Mouse (Mus musculus): Measurements from ENCODE around the gene Bicra. TPM values are rescaled to one million over a fixed set of nuclear protein-coding genes. Genes with fewer than 3 reads are reported as not detected.

The Bicra gene
- 11.9 and 12.9 TPM in 2 replicates for total RNA-seq (2017)

GRCm38 (mm10) chr7:16047338-16048146, at the start of gene Bicra:
Gene Bicra, minus strand, starts transcription at chr7:16047921.
- peak; percentile 24 for ATAC-seq (ENCODE audit: extremely low read depth, insufficient number of reproducible peaks, low FRiP score, poor library complexity, severe bottlenecking)

- ATAC-seq (ENCODE audit: extremely low read depth, insufficient number of reproducible peaks, low FRiP score, poor library complexity, severe bottlenecking), result no peak
Measured at GRCm38 (mm10) chr7:16094592-16094991, 46.9 kb upstream of the Bicra start.

GRCm38 (mm10) chr7:16087587-16087986, 39.9 kb upstream of the Bicra start:
- no peak for ATAC-seq (ENCODE audit: extremely low read depth, insufficient number of reproducible peaks, low FRiP score, poor library complexity, severe bottlenecking)

- no peak for ATAC-seq (ENCODE audit: extremely low read depth, insufficient number of reproducible peaks, low FRiP score, poor library complexity, severe bottlenecking)
Measured at GRCm38 (mm10) chr7:16083361-16083760, 35.6 kb upstream of the Bicra start.

GRCm38 (mm10) chr7:16080581-16080980, 32.9 kb upstream of the Bicra start:
- no peak for ATAC-seq (ENCODE audit: extremely low read depth, insufficient number of reproducible peaks, low FRiP score, poor library complexity, severe bottlenecking)

- ATAC-seq (ENCODE audit: extremely low read depth, insufficient number of reproducible peaks, low FRiP score, poor library complexity, severe bottlenecking), result no peak
Measured at GRCm38 (mm10) chr7:16079947-16080346, 32.2 kb upstream of the Bicra start.

- ATAC-seq (ENCODE audit: extremely low read depth, insufficient number of reproducible peaks, low FRiP score, poor library complexity, severe bottlenecking), result no peak
Measured at GRCm38 (mm10) chr7:16071906-16072305, 24.2 kb upstream of the Bicra start.

GRCm38 (mm10) chr7:16070846-16071245, 23.1 kb upstream of the Bicra start:
- ATAC-seq (ENCODE audit: extremely low read depth, insufficient number of reproducible peaks, low FRiP score, poor library complexity, severe bottlenecking), result no peak

GRCm38 (mm10) chr7:16063490-16063889, 15.8 kb upstream of the Bicra start:
- ATAC-seq (ENCODE audit: extremely low read depth, insufficient number of reproducible peaks, low FRiP score, poor library complexity, severe bottlenecking), result peak; percentile 41; the same call in 1 of the 2 replicates

- no peak for ATAC-seq (ENCODE audit: extremely low read depth, insufficient number of reproducible peaks, low FRiP score, poor library complexity, severe bottlenecking)
Measured at GRCm38 (mm10) chr7:16062099-16062420, 14.3 kb upstream of the Bicra start.

GRCm38 (mm10) chr7:16061219-16062098, 13.7 kb upstream of the Bicra start, which contains the start of gene Zfp541:
Gene Zfp541, plus strand, starts transcription at chr7:16061814.
- ATAC-seq (ENCODE audit: extremely low read depth, insufficient number of reproducible peaks, low FRiP score, poor library complexity, severe bottlenecking), result no peak

GRCm38 (mm10) chr7:16057136-16057534, 9.4 kb upstream of the Bicra start:
- peak; percentile 50 for ATAC-seq (ENCODE audit: extremely low read depth, insufficient number of reproducible peaks, low FRiP score, poor library complexity, severe bottlenecking)

GRCm38 (mm10) chr7:16056459-16057135, 8.9 kb upstream of the Bicra start:
- ATAC-seq (ENCODE audit: extremely low read depth, insufficient number of reproducible peaks, low FRiP score, poor library complexity, severe bottlenecking), result no peak

- ATAC-seq (ENCODE audit: extremely low read depth, insufficient number of reproducible peaks, low FRiP score, poor library complexity, severe bottlenecking), result peak; percentile 66
Measured at GRCm38 (mm10) chr7:16055665-16056064, 7.9 kb upstream of the Bicra start.

- ATAC-seq (ENCODE audit: extremely low read depth, insufficient number of reproducible peaks, low FRiP score, poor library complexity, severe bottlenecking), result no peak
Measured at GRCm38 (mm10) chr7:16054966-16055365, 7.2 kb upstream of the Bicra start.

- no peak for ATAC-seq (ENCODE audit: extremely low read depth, insufficient number of reproducible peaks, low FRiP score, poor library complexity, severe bottlenecking)
Measured at GRCm38 (mm10) chr7:16053105-16053504, 5.4 kb upstream of the Bicra start.

GRCm38 (mm10) chr7:16052684-16053083, 5.0 kb upstream of the Bicra start:
- ATAC-seq (ENCODE audit: extremely low read depth, insufficient number of reproducible peaks, low FRiP score, poor library complexity, severe bottlenecking), result peak; percentile 57

GRCm38 (mm10) chr7:16051883-16052595, 4.3 kb upstream of the Bicra start:
- ATAC-seq (ENCODE audit: extremely low read depth, insufficient number of reproducible peaks, low FRiP score, poor library complexity, severe bottlenecking), result peak; percentile 31

GRCm38 (mm10) chr7:16050600-16050999, 2.9 kb upstream of the Bicra start:
- no peak for ATAC-seq (ENCODE audit: extremely low read depth, insufficient number of reproducible peaks, low FRiP score, poor library complexity, severe bottlenecking)

All from neutrophil, adult 5-6 weeks (primary cell).